Mouse (Mus musculus): ENCODE data around the gene Eif2ak4.

Eif2ak4 gene

DNA sequence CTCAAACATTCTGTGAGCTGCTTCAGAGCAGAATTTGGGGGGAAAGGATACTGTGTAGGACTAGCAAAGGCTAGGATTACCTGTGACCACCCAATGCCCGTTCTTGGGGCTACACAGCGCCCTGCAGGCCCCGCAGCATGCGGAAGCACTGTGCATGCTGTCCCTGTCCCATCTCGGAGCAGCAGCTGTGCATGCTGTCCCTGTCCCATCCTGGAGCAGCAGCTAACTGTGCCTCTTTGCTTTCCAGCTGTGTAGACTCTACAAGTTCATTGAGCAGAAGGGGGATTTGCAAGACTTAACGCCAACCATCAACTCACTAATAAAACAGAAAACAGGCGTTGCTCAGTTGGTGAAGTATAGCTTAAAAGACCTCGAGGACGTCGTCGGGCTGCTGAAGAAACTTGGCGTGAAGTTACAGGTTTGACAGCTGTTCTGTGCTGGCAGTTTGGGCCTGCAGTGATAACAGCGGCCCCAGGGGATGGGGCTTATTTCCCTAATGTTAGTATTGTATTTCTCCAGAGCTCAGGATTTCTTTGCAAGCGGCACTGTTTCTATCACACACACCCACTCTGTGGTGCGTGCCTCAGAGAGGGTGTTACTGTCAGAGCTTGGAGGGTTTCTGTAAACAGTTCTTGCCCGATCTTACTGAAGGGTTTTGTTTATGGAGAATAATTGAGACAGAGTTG, 73.2 kb downstream of the Eif2ak4 start:
- DNase-seq (ENCODE audit: extremely low read depth, insufficient read length, low spot score) = no peak

DNA sequence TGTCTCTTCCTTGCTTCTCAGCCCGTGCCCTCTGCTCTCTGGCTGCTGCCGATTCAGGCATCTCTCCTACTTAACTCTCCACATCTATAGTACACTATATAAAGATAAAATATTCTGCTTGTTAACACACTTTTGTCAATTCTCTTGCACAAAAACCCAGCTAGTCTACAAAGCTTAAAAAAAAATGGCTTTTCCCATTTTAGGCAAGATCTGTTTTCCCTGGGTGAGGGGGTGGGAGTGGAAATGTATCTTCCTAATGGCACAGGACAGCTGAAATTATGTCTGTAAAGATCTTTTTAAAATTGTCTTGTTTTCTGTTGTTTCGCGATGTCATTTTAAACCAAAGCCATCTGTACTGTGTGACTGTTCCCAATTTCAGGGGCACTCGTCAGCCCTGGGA, 75.1 kb downstream of the Eif2ak4 start:
- no peak for DNase-seq (ENCODE audit: extremely low read depth, insufficient read length, low spot score)

DNA sequence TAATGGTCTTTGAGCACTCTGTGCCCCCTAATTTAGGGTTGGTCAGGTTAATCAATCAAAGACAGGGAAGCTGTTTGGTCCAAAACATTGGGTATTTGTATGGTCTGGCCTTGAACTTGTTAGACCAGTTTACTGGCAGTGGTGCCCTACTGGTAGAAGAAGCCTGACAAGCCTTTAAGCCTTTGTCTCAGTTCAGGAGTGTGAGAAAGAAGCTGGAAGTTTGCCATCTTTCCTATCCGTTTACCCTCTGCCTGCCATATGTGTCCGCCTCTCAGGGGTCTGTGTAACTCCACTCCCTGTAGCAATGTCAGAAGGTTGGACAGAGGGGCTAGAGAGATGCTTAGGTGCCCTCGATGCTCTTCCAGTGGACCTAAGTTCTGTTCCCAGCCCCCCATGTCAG, 76.0 kb downstream of the Eif2ak4 start:
- DNase-seq (ENCODE audit: extremely low read depth, insufficient read length, low spot score) = no peak

DNA sequence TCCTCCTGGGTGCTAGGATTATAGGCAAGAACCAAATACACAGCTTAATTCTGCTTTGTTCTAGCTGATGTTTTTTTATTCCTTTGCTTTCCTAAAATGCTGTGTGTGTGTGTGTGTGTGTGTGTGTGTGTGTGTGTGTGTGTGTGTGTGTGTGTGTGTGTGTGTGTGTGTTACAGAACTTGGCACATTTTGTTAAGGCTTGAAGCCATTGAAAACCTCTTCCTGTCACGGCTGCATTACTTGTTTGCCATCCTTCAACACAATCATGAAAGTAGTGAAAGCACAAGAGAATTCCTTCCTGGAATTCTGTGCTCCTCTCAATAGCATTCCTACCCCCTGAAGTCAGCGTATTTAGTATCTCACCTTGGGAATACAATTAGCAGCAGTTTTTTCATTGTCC, 77.5 kb downstream of the Eif2ak4 start:
- no peak for DNase-seq (ENCODE audit: extremely low read depth, insufficient read length, low spot score)

DNA sequence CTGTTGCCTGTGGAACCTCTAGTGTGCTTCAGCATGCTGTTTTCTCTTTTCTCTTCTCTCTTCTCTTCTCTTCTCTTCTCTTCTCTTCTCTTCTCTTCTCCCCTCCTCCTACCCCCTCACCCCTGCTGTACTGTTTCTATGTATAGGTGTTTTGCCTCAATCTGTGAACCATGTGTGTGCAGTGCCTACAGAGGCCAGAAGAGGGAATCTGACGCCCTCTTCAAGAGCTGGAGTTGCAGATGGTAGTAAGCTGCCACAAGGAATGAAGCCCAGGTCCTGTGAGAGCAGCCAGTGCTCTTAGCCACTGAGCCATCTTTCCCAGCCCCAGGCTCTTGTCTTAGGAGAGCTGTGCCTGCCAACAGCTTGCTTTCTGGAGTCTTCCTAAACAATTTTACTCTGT, 78.2 kb downstream of the Eif2ak4 start:
- DNase-seq (ENCODE audit: extremely low read depth, insufficient read length, low spot score) = no peak

DNA sequence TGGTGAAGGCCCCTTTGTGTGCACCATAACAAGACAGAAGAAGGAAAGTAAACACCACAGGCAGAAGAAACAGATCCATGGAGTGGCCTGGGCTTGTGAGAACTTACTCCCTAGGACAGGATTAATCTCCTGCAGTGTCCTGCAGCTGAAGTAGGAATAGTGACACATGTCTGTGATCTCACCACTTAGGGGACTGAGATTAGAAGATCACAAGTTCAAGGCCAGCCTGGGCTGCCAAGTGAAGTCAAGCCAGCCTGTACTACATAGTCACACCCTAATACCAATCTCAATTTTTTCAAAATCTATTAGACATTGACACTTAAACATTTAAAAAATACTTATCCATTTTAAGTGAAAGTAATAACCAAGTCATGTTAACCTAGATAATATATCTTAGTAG, 79.9 kb downstream of the Eif2ak4 start:
- no peak for DNase-seq (ENCODE audit: extremely low read depth, insufficient read length, low spot score)

DNA sequence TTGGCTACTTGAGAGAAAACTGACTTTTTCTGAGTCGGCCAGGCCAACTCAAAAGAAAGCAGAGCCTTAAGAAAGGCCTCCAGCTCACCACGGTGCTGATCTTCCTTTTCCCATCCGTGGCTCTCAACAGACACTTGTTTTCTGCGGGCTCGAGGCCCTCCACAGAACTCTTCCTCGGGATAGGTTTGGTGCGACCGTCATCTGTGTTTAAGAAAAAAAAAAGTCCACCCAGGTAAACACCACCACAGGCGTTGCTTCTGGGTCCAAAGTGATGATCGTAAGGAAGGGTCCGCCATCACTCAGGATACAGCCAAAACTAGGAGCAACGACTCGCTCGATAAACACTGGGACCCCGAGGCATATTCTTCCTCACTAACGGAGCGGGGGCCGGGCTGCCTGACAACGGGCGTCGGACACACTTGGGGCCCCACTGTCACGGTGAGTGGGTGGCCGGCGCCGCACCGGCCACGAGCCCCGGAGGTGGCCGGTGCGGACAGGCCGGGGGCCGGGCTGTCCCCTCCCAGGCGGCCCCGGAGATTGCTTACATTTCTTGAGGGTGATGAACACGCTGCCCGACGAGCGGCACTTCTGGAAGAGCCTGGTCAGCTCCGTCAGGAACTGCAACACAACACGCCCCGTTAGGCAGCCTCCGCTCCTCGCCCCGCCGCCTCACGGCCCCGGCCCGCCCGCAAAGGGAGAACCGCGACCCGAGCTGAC, 90.6 kb downstream of the Eif2ak4 start:
- no peak for DNase-seq (ENCODE audit: extremely low read depth, insufficient read length, low spot score)

DNA sequence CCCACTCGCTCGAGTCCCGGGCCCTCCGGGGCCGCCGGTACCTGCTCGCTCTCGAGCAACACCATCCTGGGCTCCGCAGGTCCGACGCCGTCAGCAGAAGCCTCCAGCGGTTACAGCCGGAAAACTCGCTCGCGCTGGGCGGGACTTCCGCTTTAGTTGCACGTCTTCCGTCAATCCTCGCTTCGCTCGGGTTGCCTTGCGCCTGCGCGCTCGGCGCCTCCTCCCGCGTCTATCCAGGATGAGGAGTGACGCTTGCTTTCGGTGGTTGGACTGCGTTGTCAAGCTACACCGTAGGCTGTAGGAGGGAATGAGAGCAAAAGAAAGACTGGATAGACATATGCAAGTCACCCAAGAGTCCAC, 91.1 kb downstream of the Eif2ak4 start, which contains the start of gene Srp14:
Gene Srp14, minus strand, starts transcription at position 162 of the 360 bp plus-strand sequence.
- DNase-seq (ENCODE audit: extremely low read depth, insufficient read length, low spot score) = peak; percentile 95

DNA sequence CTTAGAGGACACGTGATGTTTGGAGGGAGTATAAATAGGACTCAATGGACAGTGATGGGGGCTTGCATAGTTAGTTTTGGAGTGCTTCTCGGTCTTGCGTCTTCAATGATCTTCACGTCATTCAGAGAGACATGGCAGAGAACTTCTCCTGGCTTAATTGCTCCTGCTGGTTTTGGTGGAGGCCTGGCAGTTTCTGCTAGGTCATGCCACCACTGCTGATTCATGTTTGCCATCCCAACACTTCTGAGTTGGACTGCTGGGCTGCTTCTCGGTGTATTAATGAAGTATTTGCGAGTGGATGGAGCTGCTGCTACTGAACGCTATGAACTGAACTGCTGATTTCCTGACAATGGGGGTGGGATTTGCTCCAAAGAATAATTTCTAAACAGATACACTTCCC, 92.5 kb downstream of the Eif2ak4 start:
- DNase-seq (ENCODE audit: extremely low read depth, insufficient read length, low spot score) = no peak

DNA sequence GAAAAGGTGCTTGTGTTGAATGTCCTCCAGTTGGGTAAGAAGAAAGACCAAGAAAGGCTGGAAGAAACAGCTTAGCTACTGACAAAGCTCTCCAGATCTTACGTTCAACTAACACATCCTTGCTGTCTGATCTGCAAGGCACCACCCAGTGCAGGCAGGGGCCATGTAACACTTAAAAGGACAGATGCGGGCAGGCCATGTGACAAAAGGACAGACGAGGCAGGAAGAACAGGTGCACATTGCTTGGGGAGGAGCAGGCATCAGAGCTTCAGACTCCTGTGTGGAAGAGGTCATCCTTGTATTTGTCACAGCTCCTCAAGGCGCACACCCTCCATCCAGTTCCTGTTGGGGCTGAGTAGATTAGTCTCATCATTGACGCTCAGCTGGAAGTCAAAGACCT, 94.6 kb downstream of the Eif2ak4 start:
- no peak for DNase-seq (ENCODE audit: extremely low read depth, insufficient read length, low spot score)

DNA sequence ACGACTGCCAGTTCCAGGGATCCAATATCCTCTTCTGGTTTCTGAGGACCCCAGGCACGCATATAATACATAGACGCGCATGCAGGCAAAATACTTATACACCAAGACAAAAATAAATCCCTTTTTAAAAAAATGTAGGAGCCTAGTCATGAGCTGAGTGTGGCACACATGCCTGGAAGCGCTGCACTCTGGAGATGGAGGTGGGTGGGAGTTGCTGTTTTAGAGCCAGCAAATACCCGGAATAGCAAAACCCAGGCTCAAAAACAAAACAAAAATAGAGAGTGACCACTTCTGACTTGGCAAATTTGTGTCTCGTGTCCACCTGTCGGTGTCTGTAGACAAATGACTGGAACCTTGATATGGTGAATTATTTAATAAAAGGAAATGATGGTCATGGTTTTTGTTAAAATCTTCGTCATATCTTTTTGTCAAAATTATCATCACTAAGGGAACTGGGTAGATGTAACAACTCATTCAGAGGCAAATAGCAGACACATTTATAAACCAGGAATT, 96.0 kb downstream of the Eif2ak4 start:
- DNase-seq (ENCODE audit: extremely low read depth, insufficient read length, low spot score) = no peak

DNA sequence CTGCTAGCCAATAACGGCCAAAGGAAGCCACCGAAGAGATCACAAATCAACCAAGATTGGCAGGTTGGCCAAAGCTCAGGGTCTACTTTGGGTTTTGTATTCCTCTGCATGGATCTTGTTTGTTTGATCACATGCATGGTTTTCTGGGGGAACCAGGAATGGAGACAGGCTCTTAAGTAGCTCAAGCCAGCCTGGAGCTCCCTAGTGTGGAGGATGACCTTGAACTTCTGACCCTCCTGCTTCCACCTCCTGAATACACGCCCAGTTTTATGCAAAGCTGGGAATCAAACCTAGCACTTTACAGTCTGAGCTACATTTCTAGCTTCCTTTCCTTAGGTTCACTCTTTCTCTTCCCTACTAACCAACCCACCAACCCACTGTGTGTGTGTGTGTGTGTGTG, 97.0 kb downstream of the Eif2ak4 start:
- no peak for DNase-seq (ENCODE audit: extremely low read depth, insufficient read length, low spot score)

DNA sequence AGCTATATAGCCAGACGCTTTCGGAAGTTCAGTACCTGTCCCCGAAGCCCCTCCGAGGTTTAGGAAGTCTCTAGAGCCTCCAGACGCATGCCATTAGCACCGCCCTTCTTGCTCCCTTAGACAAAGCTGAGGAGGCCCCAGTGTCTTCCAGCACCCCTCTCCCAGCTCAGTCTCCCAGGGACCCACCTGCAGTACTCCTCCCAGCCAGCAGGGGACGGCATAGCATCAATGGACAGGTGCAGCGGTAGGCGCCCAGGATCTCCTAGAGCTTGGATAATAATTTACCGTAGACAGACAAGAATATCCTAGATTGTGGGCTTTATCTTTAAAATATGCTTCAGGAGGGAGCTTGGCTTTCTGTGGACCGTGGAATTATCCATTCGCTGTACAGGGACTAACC, 98.5 kb downstream of the Eif2ak4 start:
- peak; percentile 65 for DNase-seq (ENCODE audit: extremely low read depth, insufficient read length, low spot score)

DNA sequence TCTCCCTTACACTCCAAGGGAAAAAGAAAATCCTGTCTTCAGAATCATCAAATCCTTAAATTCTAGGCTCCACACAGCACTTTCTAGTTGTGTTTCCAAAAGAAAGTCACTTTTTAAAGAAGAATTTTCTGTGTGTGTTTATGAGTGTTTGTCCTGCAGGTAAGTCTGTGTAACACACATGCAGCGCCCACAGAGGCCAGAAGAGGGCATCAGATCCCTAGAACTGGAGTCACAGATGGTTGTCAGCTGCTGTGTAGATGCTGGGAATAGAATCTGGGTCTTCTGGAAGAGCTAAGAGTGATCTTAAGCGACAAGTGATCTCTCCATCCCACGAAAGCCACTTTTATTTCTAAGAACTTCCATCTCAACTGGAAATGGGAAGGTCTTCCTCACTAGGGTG, 99.4 kb downstream of the Eif2ak4 start:
- no peak for DNase-seq (ENCODE audit: extremely low read depth, insufficient read length, low spot score)

DNA sequence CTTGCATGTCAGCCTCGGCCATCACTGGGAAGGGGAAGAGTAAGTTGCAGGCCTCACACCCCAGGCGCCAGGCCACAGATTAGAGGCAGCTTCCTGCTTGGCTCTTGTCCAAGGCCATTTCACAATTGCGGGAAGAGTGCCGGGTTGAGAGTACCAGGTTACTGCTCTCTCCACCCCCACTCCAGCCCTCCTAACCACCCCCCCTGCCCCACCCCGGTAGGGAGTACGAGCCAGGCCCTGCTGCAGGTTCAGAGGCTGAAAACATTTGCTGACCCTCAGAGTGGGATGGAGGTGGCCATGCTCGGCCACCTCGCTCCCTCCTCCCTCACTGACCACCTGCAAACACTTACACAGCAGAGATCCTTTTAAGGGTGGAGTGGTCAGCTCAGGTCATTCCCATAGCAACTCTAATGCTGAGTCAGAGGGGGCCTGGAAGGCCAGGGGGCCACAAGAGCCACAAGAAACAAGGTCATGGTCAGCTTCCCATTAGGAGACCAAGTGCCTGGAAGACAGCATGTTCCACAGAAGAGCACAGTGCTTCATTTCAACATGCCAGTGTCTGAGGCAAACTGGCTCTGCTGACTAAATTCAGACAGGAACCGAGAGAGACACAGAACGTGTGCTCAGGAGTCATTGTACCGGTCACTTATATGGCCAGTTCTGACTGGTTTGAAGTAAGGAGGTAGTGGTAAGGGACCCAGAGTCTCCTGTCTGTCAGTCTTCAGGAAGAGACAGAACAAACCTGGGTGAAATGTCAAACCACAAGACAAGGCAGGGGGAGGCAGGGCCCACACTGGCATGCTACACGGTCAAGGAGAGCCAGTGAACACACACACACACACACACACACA, 102.0 kb downstream of the Eif2ak4 start:
- DNase-seq (ENCODE audit: extremely low read depth, insufficient read length, low spot score) = peak; percentile 76

DNA sequence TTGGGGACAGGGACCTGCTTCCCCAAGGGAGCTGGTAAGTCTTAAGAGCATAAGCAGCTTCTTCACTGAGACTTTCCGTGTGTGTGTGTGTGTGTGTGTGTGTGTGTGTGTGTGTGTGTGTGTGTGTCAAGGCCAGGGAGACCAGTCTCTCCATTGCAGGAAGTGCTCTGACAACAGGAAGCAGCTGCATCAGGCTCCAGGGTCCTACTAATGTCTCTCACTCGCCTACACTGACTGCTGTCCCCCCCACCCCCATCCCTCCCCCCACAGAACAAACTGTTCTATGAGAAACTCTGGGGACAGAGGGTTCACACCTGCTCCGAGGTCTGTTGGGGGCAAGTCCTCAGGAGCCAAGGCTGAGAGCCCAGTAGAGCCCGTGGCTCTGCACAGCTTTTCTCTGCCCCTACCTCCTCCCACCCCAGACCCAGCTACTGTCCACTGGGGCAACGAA, 102.9 kb downstream of the Eif2ak4 start:
- no peak for DNase-seq (ENCODE audit: extremely low read depth, insufficient read length, low spot score)

DNA sequence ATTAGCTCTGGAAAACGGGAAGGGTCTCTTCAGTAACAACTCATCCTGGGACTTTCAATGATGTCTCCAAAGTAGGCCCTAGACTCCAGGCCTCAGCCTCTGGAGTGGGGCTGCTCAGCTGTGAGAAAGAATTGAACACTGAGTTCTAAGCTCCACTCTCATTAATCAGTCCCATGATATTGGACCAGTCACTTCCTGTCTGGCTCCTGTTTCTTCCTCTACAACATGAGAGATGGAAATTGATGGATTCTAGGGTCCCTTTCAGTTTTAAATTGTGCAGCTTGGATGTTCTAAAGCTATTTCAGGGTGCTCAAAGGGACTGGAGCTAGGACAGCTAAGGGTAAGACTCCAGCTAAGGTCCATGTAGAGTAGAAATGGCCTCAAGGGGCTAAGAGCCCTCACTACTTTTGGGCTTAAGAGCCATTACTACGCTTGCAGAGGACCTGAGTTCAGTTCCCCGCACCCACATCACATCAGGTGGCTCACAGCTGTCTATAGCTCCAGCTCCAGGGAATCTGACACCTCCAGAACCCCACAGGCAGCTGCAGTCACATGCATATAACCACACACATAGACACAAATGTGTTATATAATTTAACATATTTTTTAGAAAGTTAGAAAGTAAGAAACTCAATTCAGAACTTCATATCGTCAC, 103.5 kb downstream of the Eif2ak4 start:
- no peak for DNase-seq (ENCODE audit: extremely low read depth, insufficient read length, low spot score)

DNA sequence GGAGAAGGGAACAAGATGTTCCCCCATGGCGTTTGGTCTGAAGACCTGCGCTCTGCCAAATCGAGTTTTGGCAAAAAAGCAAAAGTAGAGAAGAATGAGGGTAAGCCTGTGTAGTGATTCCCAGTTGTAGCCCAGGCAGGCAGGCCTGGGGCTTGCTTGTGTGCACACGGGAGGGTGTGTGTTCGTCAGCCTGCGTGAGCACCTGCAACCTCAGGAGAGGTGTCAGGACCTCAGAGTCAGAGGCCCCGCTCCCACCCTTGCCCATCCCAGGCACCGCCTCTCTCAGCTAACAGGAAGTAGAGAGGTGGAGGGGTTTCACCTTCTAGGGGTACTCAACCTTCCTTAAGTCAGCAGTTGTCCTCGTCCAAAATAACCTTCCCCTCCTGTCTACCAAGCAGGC, 106.6 kb downstream of the Eif2ak4 start:
- no peak for DNase-seq (ENCODE audit: extremely low read depth, insufficient read length, low spot score)

DNA sequence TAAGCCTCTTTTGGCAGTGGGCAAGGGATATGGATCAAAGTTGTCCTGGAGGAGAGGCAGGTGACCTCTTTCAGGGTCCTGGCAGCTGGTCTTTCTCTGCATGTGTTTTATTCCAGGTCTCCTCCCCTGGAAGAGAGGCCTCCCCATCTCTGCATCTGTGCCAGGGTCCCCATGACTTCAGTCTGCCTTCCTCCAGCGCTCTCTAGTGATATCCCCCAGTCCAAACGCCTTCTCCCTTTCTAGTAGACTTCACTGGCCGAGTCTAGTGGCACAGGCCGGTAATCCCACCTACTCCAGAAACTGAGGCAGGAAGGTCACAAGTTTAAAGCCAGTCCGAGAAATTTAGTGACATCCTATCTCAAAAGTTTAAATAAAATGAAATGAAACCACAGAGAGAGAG, 109.5 kb downstream of the Eif2ak4 start:
- DNase-seq (ENCODE audit: extremely low read depth, insufficient read length, low spot score) = no peak

DNA sequence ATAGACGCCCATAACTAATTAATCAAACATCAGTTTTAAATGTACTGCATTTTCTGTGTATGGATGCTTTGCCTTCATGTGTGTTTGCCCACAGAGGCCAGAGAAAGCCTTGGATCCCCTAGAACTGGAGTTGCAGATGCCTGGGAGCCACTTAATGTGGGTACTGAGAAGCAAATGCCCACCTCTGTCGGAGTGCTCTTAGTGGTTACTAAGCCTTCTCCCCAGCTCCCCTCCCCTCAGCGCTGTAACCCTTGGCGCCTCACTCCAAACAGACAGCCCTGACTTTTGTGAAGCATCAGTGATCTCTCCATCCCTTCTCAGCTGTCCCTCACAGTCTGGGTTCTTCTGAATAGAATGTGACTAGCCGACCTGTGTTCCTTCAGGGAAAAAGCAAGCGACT, 110.1 kb downstream of the Eif2ak4 start:
- DNase-seq (ENCODE audit: extremely low read depth, insufficient read length, low spot score) = no peak

All from 3134 (cell line).